Mouse (Mus musculus) brain, adult 2 months (tissue): ENCODE results near the gene Znhit1.

Source experiments
- DNase-seq: peaks from one replicate; pipeline ENCODE4 v3.0.0; 2011; ENCODE audit warnings: low read depth, low spot score

Gene Znhit1

GRCm38 (mm10) chr5:136987934-136988271, at the start of gene Znhit1:
TSS of gene Znhit1 (minus strand) at chr5:136988021.
- peak; percentile 24 for DNase-seq

GRCm38 (mm10) chr5:137036211-137036610, 48.4 kb upstream of the Znhit1 start:
- peak; percentile 84 for DNase-seq

GRCm38 (mm10) chr5:137032641-137033074, 44.8 kb upstream of the Znhit1 start:
- DNase-seq = peak; percentile 92

GRCm38 (mm10) chr5:137032033-137032421, 44.2 kb upstream of the Znhit1 start:
- peak; percentile 75 for DNase-seq

GRCm38 (mm10) chr5:137031076-137032032, 43.5 kb upstream of the Znhit1 start:
- peak; percentile 35 for DNase-seq

- DNase-seq = peak; percentile 81
These were observed 42.6 kb upstream of the Znhit1 start for GRCm38 (mm10) chr5:137030416-137030810.

- DNase-seq = peak; percentile 97
These were observed 42.0 kb upstream of the Znhit1 start for GRCm38 (mm10) chr5:137029643-137030415.

- no peak for DNase-seq
These were observed 41.4 kb upstream of the Znhit1 start for GRCm38 (mm10) chr5:137029273-137029585.

GRCm38 (mm10) chr5:137028561-137029272, 40.9 kb upstream of the Znhit1 start:
- DNase-seq = peak; percentile 53

- peak; percentile 33 for DNase-seq
These were observed 38.3 kb upstream of the Znhit1 start, which contains the start of gene Vgf for GRCm38 (mm10) chr5:137026092-137026491. TSS of gene Vgf (plus strand) at chr5:137026392.

- DNase-seq = peak; percentile 81
These were observed 37.3 kb upstream of the Znhit1 start for GRCm38 (mm10) chr5:137025132-137025531.

- DNase-seq = peak; percentile 51
These were observed 36.5 kb upstream of the Znhit1 start for GRCm38 (mm10) chr5:137024318-137024717.

- peak; percentile 31 for DNase-seq
These were observed 28.1 kb upstream of the Znhit1 start for GRCm38 (mm10) chr5:137015913-137016312.

- peak; percentile 36 for DNase-seq
These were observed 24.7 kb upstream of the Znhit1 start for GRCm38 (mm10) chr5:137012401-137012950.

- peak; percentile 85 for DNase-seq
These were observed 22.2 kb upstream of the Znhit1 start for GRCm38 (mm10) chr5:137009988-137010387.

GRCm38 (mm10) chr5:137007276-137007675, 19.5 kb upstream of the Znhit1 start:
- DNase-seq = no peak

GRCm38 (mm10) chr5:137000612-137001011, 12.8 kb upstream of the Znhit1 start:
- DNase-seq = no peak

GRCm38 (mm10) chr5:136999449-136999848, 11.6 kb upstream of the Znhit1 start:
- no peak for DNase-seq

GRCm38 (mm10) chr5:136989801-136990200, 2.0 kb upstream of the Znhit1 start:
- DNase-seq = no peak

- DNase-seq = peak; percentile 47
These were observed 599 bp upstream of the Znhit1 start for GRCm38 (mm10) chr5:136988420-136988819.

GRCm38 (mm10) chr5:136987138-136987933, 485 bp downstream of the Znhit1 start:
- peak; percentile 81 for DNase-seq
